Mouse (Mus musculus): ENCODE data around the gene Specc1l.

Specc1l gene

DNA sequence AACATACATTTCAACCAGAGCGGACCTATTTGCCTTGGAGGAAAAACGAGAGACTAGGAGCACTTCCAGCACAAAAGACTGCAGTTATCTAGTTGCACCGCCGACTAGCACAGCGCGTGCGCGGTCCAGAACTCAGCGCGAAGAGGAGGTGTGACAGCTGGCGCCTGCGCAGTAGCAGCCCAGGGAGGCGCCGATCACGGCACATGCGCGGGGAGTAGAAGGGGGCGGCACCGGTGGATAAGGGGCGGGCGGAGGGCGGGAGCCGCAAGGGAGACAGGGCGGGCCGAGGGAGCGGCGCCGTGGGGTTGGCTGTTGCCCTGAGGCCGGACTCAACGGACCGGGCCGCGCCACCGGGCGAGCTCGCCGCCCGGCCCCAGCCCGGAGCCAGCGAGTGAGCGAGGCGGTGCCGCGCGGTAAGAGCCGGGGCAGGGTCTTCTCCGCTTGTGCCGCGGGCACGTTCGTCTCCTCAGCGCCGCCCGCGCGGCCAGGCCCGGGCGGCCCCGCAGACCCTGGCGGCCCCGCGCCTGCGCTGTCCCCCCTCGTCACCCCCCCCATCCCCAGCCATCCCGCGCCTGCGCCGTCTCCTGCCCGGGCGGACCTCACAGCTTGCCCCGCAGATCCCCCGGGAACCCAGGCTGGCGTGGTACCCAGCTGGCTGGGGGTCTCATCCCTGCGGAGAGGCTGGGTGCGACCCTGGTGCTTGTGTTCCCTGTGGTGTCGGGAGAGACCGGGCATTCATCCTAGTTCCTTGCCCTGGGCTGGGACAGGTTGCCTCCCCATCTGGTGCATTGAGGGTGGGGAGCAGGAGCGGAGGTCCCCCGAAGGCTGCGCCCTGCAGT is at the start of gene Specc1l:
Gene Specc1l, plus strand, starts transcription at position 267 of the 839 bp plus-strand sequence.
- in situ Hi-C loops (cut with MboI, MseI): no loop called here

- in situ Hi-C loops (cut with MboI, MseI): no loop called here
These were observed 45.9 kb upstream of the Specc1l start for GRCm38 (mm10) chr10:75165825-75166481.

DNA sequence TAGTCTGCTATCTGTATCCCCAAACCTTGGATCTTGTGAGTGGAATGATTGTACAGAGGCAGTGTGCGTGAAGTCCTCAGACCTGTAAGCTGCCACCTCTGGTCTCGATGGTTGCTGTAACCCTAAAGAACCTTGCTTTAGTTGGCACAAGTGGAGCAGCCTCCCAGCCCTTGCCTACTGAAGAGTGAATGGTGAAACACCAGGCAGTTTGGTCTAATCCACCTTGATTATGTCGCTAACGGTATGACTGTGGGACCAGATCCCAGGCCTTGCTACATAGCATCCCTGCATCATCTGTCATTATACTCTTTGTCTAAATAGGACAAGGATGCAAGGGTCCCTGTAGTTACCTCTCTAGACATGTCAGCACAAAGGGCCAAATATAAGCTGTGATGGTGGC is 45.3 kb upstream of the Specc1l start:
- in situ Hi-C loops (cut with MboI, MseI): no loop called here

GRCm38 (mm10) chr10:75170207-75170850 is 41.5 kb upstream of the Specc1l start:
- in situ Hi-C loops (cut with MboI, MseI): no loop called here

DNA sequence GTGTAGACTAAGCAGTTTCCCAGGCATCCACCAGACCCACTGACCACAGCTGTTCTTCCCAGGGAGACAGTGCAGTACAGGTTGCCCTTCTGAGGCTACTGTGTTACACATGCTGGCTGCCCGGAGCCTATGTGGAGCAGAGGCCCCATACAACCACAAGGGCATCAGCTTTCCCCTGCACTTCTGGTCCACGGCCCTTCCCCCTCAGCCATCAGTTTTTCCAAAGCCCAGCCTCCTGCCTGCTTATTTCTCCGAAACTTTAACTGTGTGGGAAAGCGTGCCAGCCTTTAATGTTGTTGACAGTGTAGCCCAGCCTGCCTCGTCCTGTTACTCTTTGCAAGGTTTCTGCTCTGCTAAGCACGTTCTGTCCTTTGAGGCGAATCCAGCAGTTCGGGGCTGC is 38.8 kb upstream of the Specc1l start:
- in situ Hi-C loops (cut with MboI, MseI): no loop called here

GRCm38 (mm10) chr10:75173712-75174111 is 38.2 kb upstream of the Specc1l start:
- in situ Hi-C loops (cut with MboI, MseI): no loop called here

- in situ Hi-C loops (cut with MboI, MseI): no loop called here
These were observed 35.4 kb upstream of the Specc1l start for GRCm38 (mm10) chr10:75176494-75176893.

GRCm38 (mm10) chr10:75178911-75179310 is 33.0 kb upstream of the Specc1l start:
- in situ Hi-C loops (cut with MboI, MseI): no loop called here

DNA sequence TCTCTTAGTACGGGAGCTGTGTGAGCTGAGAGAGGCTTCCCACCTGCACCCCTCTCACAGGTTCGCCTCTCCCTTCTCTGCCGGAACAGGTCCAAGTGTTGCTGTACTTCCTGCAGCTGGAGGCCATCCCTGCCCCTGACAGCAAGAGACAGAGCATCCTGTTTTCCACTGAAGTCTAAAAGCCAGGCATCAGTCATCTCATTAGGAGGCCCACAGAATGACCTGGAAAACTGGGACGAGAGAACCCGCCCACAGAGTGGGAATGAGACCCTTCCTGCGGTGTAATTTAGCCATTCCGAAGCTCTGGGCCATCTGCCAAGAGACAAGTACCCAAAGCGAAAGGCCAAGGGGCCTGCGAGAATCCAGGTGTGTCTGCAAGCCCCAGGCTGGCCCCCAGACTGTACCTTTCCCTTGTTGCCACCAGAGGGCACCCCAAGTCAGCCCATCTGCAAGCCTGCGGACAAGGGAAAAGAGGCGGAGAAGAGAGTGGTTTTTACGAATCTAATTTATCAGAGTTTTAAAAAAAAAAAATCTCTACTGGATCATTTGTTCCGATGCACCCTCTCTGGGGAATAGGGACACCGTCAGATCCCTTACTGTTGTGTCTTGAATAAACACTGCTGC is 29.6 kb upstream of the Specc1l start:
- in situ Hi-C loops (cut with MboI, MseI): no loop called here

DNA sequence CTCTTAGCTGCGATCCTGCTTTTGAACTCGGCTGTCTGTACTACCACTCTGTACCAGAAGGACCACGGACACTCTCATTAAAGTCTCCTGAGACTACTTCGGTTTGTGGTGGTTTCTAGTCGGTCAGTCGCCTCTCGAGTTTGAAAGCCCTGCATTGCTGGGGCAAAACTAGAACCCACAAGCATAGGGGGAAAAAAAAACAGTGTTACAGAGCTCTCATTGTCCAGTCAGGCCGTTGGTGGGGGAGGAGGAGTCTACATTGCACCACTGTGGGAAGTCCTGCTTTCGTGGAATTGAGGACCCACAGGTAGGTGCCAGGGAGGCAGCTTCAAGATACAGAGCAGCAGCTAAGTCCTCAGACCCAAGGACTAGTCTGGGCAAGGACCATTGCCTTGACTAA is 27.0 kb upstream of the Specc1l start:
- in situ Hi-C loops (cut with MboI, MseI): loop anchor here (5.0 kb wide), 2 partner anchors 252 to 297 kb away; no protein-coding TSS in a partner anchor

DNA sequence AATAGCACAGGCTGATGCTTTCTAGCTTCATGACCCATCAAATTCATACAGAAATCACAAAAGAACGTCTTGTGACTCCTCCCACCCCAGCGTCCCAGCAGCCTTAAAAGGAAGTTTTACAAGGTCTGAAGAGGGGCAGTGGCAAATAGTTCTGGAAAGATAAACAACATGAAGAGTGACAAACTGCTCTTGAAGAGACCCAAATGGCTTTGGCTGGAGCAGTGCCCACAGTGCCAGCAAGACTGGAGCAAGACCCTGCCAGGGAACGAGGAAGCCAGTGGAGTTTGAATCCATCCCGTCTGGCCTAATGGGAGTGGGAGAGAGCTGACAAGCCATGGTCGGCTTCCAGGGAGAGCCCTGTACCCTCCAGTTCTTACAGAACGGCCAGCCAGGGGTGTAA is 25.3 kb upstream of the Specc1l start:
- in situ Hi-C loops (cut with MboI, MseI): loop anchor here (5.0 kb wide), 2 partner anchors 251 to 296 kb away; no protein-coding TSS in a partner anchor

- in situ Hi-C loops (cut with MboI, MseI): loop anchor here (5.0 kb wide), 2 partner anchors 250 to 295 kb away; no protein-coding TSS in a partner anchor
These were observed 24.4 kb upstream of the Specc1l start for GRCm38 (mm10) chr10:75187366-75188056.

DNA sequence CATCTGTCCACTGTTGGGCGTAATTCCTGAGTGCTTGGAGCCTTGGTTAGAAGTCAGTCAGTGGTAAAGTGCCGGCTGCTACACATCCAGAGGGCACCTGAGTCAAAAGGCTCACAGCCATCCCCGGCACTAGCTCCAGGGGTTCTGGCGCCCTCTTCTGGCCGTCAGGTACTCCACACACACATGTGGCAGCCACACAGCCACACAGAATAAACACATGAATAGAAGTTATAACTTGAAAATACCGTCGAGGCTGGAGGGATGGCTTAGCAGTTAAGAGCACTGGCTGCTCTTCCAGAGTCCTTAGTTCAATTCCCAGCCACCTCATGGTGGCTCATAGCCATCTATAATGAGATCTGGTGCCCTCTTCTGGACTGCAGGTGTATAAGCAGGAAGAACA is 20.2 kb upstream of the Specc1l start:
- in situ Hi-C loops (cut with MboI, MseI): loop anchor here (5.0 kb wide), 1 partner anchor 56 kb away; no protein-coding TSS in a partner anchor

GRCm38 (mm10) chr10:75197817-75198216 is 14.1 kb upstream of the Specc1l start:
- in situ Hi-C loops (cut with MboI, MseI): no loop called here

- in situ Hi-C loops (cut with MboI, MseI): no loop called here
These were observed 11.1 kb upstream of the Specc1l start for GRCm38 (mm10) chr10:75200733-75201132.

DNA sequence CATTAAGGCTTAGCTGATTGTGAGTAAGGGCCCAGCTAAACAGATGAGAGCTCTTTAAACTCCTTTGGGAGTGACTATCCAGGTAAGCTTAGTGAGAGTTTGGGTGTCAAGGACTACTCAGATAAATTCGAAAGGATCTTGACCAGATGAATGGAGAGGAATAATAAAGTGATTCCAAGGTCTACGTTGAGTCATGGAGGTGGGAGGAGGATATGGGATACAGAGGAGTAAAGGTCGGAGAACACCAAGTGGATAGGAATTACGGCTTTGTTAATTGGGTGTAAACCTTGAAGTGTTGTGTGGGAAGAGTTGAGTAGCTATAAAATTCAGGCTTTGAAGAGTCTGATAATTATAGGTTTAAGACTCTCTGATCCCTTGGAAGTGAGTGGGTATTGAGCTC is 5.7 kb upstream of the Specc1l start:
- in situ Hi-C loops (cut with MboI, MseI): no loop called here

DNA sequence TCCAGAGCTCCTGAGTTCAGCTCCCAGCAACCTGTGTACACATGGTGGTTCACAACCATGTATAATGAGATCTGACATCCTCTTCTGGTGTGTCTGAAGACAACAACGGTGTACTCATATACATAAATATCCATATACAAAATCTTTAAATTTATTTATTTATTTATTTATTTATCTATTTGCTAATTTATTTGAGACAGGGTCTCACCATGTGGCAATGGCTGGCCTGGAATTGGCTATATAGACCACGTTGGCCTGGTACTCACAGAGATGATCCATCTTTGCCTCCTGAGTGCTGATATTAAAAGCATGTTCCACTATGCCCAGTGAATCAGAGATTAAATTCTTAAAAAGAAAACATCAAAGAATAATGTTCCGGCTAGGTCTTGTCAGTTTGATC is 1.0 kb upstream of the Specc1l start:
- in situ Hi-C loops (cut with MboI, MseI): no loop called here

DNA sequence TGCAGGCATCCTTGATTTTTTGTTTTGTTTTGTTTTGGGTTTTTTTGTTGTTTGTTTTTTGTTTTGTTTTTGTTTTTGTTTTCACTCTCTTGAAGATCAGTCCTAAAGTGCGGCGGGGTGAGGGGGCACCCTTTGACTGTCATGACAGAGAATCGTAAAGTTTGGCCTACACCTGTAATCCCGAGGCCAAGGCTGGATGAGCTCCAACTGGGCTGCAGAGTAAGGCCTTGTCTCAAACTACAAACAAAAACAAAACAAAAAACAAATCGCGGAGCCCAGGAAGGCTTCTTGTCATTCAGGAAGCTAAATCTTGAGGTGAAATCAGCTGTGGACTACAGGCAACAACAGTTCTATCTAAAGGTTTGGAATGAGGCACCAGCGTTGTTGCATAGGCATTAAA is 1.1 kb downstream of the Specc1l start:
- in situ Hi-C loops (cut with MboI, MseI): no loop called here

GRCm38 (mm10) chr10:75220722-75221121 is 8.8 kb downstream of the Specc1l start:
- in situ Hi-C loops (cut with MboI, MseI): no loop called here

DNA sequence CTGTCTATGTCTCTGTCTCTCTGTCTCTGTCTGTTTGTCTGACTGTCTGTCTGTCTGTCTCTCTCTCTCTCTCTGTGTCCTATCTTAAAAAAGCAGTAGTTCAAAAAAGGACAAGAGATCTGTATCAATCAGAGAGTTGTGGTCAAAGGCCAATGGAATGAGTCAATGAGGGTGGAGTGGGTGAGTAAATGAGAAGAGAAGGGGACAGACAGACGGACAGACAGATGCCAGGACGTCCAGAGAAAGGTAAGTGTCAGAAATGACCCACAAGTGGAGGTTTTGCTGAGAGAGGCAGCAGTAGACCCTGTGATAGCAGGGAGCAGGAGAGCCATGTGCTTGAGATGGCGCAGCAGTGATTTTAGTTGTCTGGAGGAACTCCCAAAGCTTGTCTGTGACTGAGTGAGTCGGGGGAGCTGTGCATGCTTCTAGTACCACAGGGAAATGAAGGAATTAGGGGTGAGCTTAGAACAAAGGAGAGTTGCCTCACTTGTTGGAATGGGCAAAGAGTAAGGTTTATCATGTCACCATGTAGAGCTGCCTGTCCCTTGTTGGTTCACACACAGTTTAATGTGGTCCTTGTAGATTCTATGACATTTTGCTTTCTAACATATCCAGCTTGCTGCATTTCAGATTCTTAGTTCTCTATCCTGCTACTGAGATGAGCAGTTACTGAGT is 10.2 kb downstream of the Specc1l start:
- in situ Hi-C loops (cut with MboI, MseI): no loop called here

GRCm38 (mm10) chr10:75222611-75222998 is 10.7 kb downstream of the Specc1l start:
- in situ Hi-C loops (cut with MboI, MseI): no loop called here
